Mouse (Mus musculus): ENCODE data around the gene Ccdc15. TPM values are rescaled to one million over a fixed set of nuclear protein-coding genes. Genes with fewer than 3 reads are reported as not detected.

Gene Ccdc15
- total and polyA plus RNA-seq, 2 experiments from 2014 or later: 7.8 to 8.7 TPM

- ATAC-seq (no peak), DNase-seq (no peak)
- H3K9me3 ChIP-seq (ENCODE audit: low read length): no peaks in the 10 kb centered on the region
- H3K9ac ChIP-seq: no peak overlapping the region
- no peak overlapping the region for H3K4me2 ChIP-seq (ENCODE audit: low read depth)
- H3K27me3 ChIP-seq (ENCODE audit: insufficient read depth, low read length): no peaks in the 10 kb centered on the region
- no peak overlapping the region for H3K4me3 ChIP-seq (ENCODE audit: low read depth, low read length)
- no peak for TF ChIP-seq CTCF (IDR thresholded peaks at IDR 0.05; ENCODE audit: low read depth)
- H3K36me3 ChIP-seq (ENCODE audit: insufficient read depth): no peaks in the 10 kb centered on the region
- no peak overlapping the region for H3K27ac ChIP-seq (ENCODE audit: low read depth, low read length)
- no peaks in the 10 kb centered on the region for H3K4me1 ChIP-seq (ENCODE audit: insufficient read depth)
- 67% methylated on average over 22 of the region's 22 CpGs for WGBS
Measured at GRCm38 (mm10) chr9:37232201-37233195, 115.7 kb downstream of the Ccdc15 start.

- WGBS: 95% methylated on average over 9 of the region's 9 CpGs
- H3K9ac ChIP-seq: no peak overlapping the region
- H3K4me2 ChIP-seq (ENCODE audit: low read depth): no peak overlapping the region
- no peaks in the 10 kb centered on the region for H3K4me1 ChIP-seq (ENCODE audit: insufficient read depth)
- H3K36me3 ChIP-seq (ENCODE audit: insufficient read depth): no peaks in the 10 kb centered on the region
- TF ChIP-seq CTCF (IDR thresholded peaks at IDR 0.05; ENCODE audit: low read depth): no peak
- DNase-seq: no peak
- no peaks in the 10 kb centered on the region for H3K9me3 ChIP-seq (ENCODE audit: low read length)
- H3K4me3 ChIP-seq (ENCODE audit: low read depth, low read length): no peak overlapping the region
- ATAC-seq: no peak
- H3K27me3 ChIP-seq (ENCODE audit: insufficient read depth, low read length): no peaks in the 10 kb centered on the region
- H3K27ac ChIP-seq (ENCODE audit: low read depth, low read length): no peak overlapping the region
Measured at GRCm38 (mm10) chr9:37230486-37231195, 117.6 kb downstream of the Ccdc15 start.

- Histone ChIP-seq H3K4me2 (ENCODE audit: low read depth) (no peak overlapping the region), H3K27ac (ENCODE audit: low read depth, low read length) (no peak overlapping the region), H3K4me3 (ENCODE audit: low read depth, low read length) (no peak overlapping the region), H3K9me3 (ENCODE audit: low read length) (no peaks in the 10 kb centered on the region), H3K9ac (no peak overlapping the region), H3K27me3 (ENCODE audit: insufficient read depth, low read length) (no peaks in the 10 kb centered on the region), H3K4me1 (ENCODE audit: insufficient read depth) (no peaks in the 10 kb centered on the region), H3K36me3 (ENCODE audit: insufficient read depth) (no peaks in the 10 kb centered on the region)
- ATAC-seq (peak; percentile 96), DNase-seq (peak; percentile 85)
- peak; percentile 99 for TF ChIP-seq CTCF (IDR thresholded peaks at IDR 0.05; ENCODE audit: low read depth)
- WGBS: 0% methylated on average over 1 of the region's 1 CpGs
Measured at GRCm38 (mm10) chr9:37229880-37230325, 118.3 kb downstream of the Ccdc15 start.

Other genes starting within 250 kb of the Ccdc15 start
- gene Pknox2, start 201.0 kb downstream of the Ccdc15 start, total RNA-seq (2014; rRNA removed): 20.9 and 26.1 TPM in 2 replicates
- gene Pknox2, start 201.0 kb downstream of the Ccdc15 start, polyA plus RNA-seq (2015; fragmentation: Nextera tagmentation; extraction: Ambion mirVana): 26.3 and 27.9 TPM in 2 replicates
- gene Tmem218, start 140.2 kb downstream of the Ccdc15 start, total RNA-seq (2014; rRNA removed): 4.8 and 8.4 TPM in 2 replicates
- gene Tmem218, start 140.2 kb downstream of the Ccdc15 start, polyA plus RNA-seq (2015; fragmentation: Nextera tagmentation; extraction: Ambion mirVana): 10.3 and 12.8 TPM in 2 replicates
- gene Slc37a2, start 92.7 kb downstream of the Ccdc15 start, total RNA-seq (2014; rRNA removed): 1.9 and 2.7 TPM in 2 replicates
- gene Slc37a2, start 92.7 kb downstream of the Ccdc15 start, polyA plus RNA-seq (2015; fragmentation: Nextera tagmentation; extraction: Ambion mirVana): 1.2 and 1.6 TPM in 2 replicates
- gene Hepacam, start 18.9 kb upstream of the Ccdc15 start, total RNA-seq (2014; rRNA removed): 11.8 and 17.2 TPM in 2 replicates
- gene Hepacam, start 18.9 kb upstream of the Ccdc15 start, polyA plus RNA-seq (2015; fragmentation: Nextera tagmentation; extraction: Ambion mirVana): 27.8 and 39.8 TPM in 2 replicates
- gene Robo4, start 53.5 kb upstream of the Ccdc15 start, total RNA-seq (2014; rRNA removed): 4.1 and 9.6 TPM in 2 replicates
- gene Robo4, start 53.5 kb upstream of the Ccdc15 start, polyA plus RNA-seq (2015; fragmentation: Nextera tagmentation; extraction: Ambion mirVana): 3.1 and 3.3 TPM in 2 replicates
- gene Robo3, start 84.8 kb upstream of the Ccdc15 start, total RNA-seq (2014; rRNA removed): 1.2 and 1.9 TPM in 2 replicates
- gene Robo3, start 84.8 kb upstream of the Ccdc15 start, polyA plus RNA-seq (2015; fragmentation: Nextera tagmentation; extraction: Ambion mirVana): 0.48 and 1.5 TPM in 2 replicates
- gene Msantd2, start 140.9 kb upstream of the Ccdc15 start, total RNA-seq (2014; rRNA removed): 43.3 and 122 TPM in 2 replicates
- 15.3 and 19.5 TPM in 2 replicates for gene Msantd2, start 140.9 kb upstream of the Ccdc15 start, polyA plus RNA-seq (2015; fragmentation: Nextera tagmentation; extraction: Ambion mirVana)
- 29.0 and 144 TPM in 2 replicates for gene Esam, start 179.6 kb upstream of the Ccdc15 start, total RNA-seq (2014; rRNA removed)
- 36.3 and 37.3 TPM in 2 replicates for gene Esam, start 179.6 kb upstream of the Ccdc15 start, polyA plus RNA-seq (2015; fragmentation: Nextera tagmentation; extraction: Ambion mirVana)
- 2.4 and 2.5 TPM in 2 replicates for gene Vsig2, start 190.8 kb upstream of the Ccdc15 start, total RNA-seq (2014; rRNA removed)
- 1.2 and 1.3 TPM in 2 replicates for gene Vsig2, start 190.8 kb upstream of the Ccdc15 start, polyA plus RNA-seq (2015; fragmentation: Nextera tagmentation; extraction: Ambion mirVana)
- gene Nrgn, start 204.5 kb upstream of the Ccdc15 start, total RNA-seq (2014; rRNA removed): 76.2 and 112 TPM in 2 replicates
- gene Nrgn, start 204.5 kb upstream of the Ccdc15 start, polyA plus RNA-seq (2015; fragmentation: Nextera tagmentation; extraction: Ambion mirVana): 152 and 176 TPM in 2 replicates
- gene Siae, start 207.3 kb upstream of the Ccdc15 start, total RNA-seq (2014; rRNA removed): 9.2 and 13.8 TPM in 2 replicates
- gene Siae, start 207.3 kb upstream of the Ccdc15 start, polyA plus RNA-seq (2015; fragmentation: Nextera tagmentation; extraction: Ambion mirVana): 8.9 and 13.7 TPM in 2 replicates